Comparison of ENCODE assay signal across 27 mouse cellular contexts in the genomic region with DNA sequence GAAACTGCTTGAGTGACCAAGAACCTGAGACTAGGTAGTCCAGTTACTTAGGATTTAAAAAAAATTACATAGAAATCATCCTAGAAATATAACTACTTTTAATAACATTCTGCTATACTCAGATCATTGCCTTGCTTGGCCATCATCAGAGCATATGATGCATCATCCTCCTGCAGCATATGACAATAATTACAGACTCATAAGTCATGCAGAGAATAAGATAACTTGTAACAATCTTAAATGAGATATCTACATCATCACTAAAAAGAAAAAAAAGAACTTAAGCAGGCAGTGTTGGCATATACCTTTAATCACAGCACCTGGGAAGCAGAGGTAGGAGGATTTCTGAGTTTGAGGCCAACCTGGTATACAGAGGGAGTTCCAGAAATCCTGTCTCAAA.
"Had no signal": no experiment of that assay in that cellular context is flagged by ENCODE, and none has a peak within 500 bp of the region (broad histone marks: within the 10 kb centered on the region; RNA-seq: fewer than 3 reads in every experiment).

No protein-coding gene starts in this region.

- H3K27ac ChIP-seq: limb, embryonic 10.5 days; limb, embryonic 12.5 days; limb, embryonic 13.5 days; limb, embryonic 15.5 days; liver, embryonic 12.5 days; liver, embryonic 13.5 days; liver, embryonic 14.5 days; liver, embryonic 15.5 days; lung, embryonic 15.5 days; macrophage; midbrain, embryonic 10.5 days; midbrain, embryonic 12.5 days; midbrain, embryonic 13.5 days; midbrain, embryonic 15.5 days; neural tube, embryonic 12.5 days had no signal

- H3K27me3 ChIP-seq: limb, embryonic 12.5 days; limb, embryonic 13.5 days; limb, embryonic 15.5 days; liver, embryonic 12.5 days; liver, embryonic 13.5 days; liver, embryonic 15.5 days; lung, embryonic 15.5 days; megakaryocyte, embryonic 14.5 days; midbrain, embryonic 12.5 days; midbrain, embryonic 13.5 days; midbrain, embryonic 15.5 days; neural tube, embryonic 12.5 days had no signal

- H3K9me3 ChIP-seq: limb, embryonic 10.5 days; limb, embryonic 12.5 days; limb, embryonic 13.5 days; limb, embryonic 15.5 days; liver, embryonic 12.5 days; liver, embryonic 13.5 days; liver, embryonic 15.5 days; lung, embryonic 15.5 days; megakaryocyte, embryonic 14.5 days; midbrain, embryonic 10.5 days; midbrain, embryonic 12.5 days; midbrain, embryonic 13.5 days; midbrain, embryonic 15.5 days; neural tube, embryonic 12.5 days had no signal

- H3K4me1 ChIP-seq: limb, embryonic 10.5 days; limb, embryonic 12.5 days; limb, embryonic 13.5 days; limb, embryonic 15.5 days; liver, embryonic 12.5 days; liver, embryonic 13.5 days; liver, embryonic 15.5 days; lung, embryonic 15.5 days; megakaryocyte, embryonic 14.5 days; midbrain, embryonic 10.5 days; midbrain, embryonic 12.5 days; midbrain, embryonic 13.5 days; midbrain, embryonic 15.5 days; neural tube, embryonic 12.5 days had no signal

- DNase-seq: left cerebral cortex, postnatal 4 days; liver; liver, embryonic 13.5 days; liver, postnatal 0 days; lung, adult 18-20 months; lung, adult 2 months; lung, embryonic 14.5 days; lung, postnatal 10 days; lung, postnatal 14 days; lung, postnatal 36 days; midbrain, embryonic 14.5 days had no signal

- H3K9ac ChIP-seq: limb, embryonic 12.5 days; limb, embryonic 13.5 days; limb, embryonic 15.5 days; liver, embryonic 12.5 days; liver, embryonic 13.5 days; liver, embryonic 14.5 days; liver, embryonic 15.5 days; liver, postnatal 0 days; lung, embryonic 14.5 days; lung, embryonic 15.5 days; midbrain, embryonic 12.5 days; midbrain, embryonic 13.5 days; midbrain, embryonic 15.5 days; neural tube, embryonic 12.5 days had no signal

- H3K36me3 ChIP-seq: limb, embryonic 10.5 days; limb, embryonic 12.5 days; limb, embryonic 13.5 days; limb, embryonic 15.5 days; liver, embryonic 12.5 days; liver, embryonic 13.5 days; liver, embryonic 15.5 days; lung, embryonic 15.5 days; midbrain, embryonic 10.5 days; midbrain, embryonic 12.5 days; midbrain, embryonic 13.5 days; midbrain, embryonic 15.5 days; neural tube, embryonic 12.5 days had no signal

- H3K4me3 ChIP-seq: limb, embryonic 10.5 days; limb, embryonic 12.5 days; limb, embryonic 13.5 days; limb, embryonic 15.5 days; liver, embryonic 12.5 days; liver, embryonic 13.5 days; liver, embryonic 15.5 days; lung, embryonic 15.5 days; megakaryocyte, embryonic 14.5 days; midbrain, embryonic 10.5 days; midbrain, embryonic 12.5 days; midbrain, embryonic 13.5 days; midbrain, embryonic 15.5 days; myocyte; neural tube, embryonic 12.5 days had no signal
